In genomic region chr4:94425525-94425924, GRCm38 (mm10) we compare ENCODE assay signal across 5 mouse cellular contexts.
DNase-seq lines count a peak whose midpoint lies in the region; TF ChIP-seq lines count a peak whose summit lies in the region.
"Not testable (repeated sequence)": the region's sequence is repeated elsewhere in the genome, so short reads cannot be mapped to it uniquely, and the experiment has no call there.

No protein-coding gene starts in this region.

- in situ Hi-C loops in CH12.LX (cut with MboI; ENCODE audit: low pct_ligation_motif_present, low pct_unique_long_range_greater_than_20kb, low sequenced_read_pairs), result not testable (repeated sequence)

- not testable (repeated sequence) for H3K4me1 ChIP-seq in CH12.LX (ENCODE audit: control insufficient read depth in 1 of 2, insufficient read depth in 2 of 2); MEL (ENCODE audit: control insufficient read depth in 1 of 2, insufficient read depth in 2 of 2, low read length in 2 of 2)

- not testable (repeated sequence) for H3K36me3 ChIP-seq in CH12.LX (replicated peaks in 1 of 2; ENCODE audit: control insufficient read depth in 1 of 2, insufficient read depth in 1 of 2, low read length in 1 of 2); MEL (ENCODE audit: control insufficient read depth in 1 of 2, insufficient read depth in 2 of 2, low read length in 2 of 2)

- not testable (repeated sequence) for TF ChIP-seq RAD21 in CH12.LX (IDR thresholded peaks at IDR 0.05; ENCODE audit: low read depth, low read length); MEL (IDR thresholded peaks at IDR 0.05; ENCODE audit: low read depth, low read length)

- H3K9me3 ChIP-seq in CH12.LX (replicated peaks; ENCODE audit: low read length); MEL (replicated peaks; ENCODE audit: insufficient read depth, low read length): not testable (repeated sequence)

- peak overlapping the region; percentile 67; the same call in 1 of the 2 replicates for H3K4me2 ChIP-seq in CH12.LX (ENCODE audit: insufficient read depth, low read depth, poor library complexity, severe bottlenecking)

- H3K4me3 ChIP-seq in CH12.LX (replicated peaks in 1 of 3; ENCODE audit: low read depth in 2 of 3, low read length in 2 of 3, poor library complexity in 1 of 3), result peak overlapping the region in 1 of 3 experiments; percentile 61
- H3K4me3 ChIP-seq in MEL (ENCODE audit: control insufficient read depth in 1 of 2, insufficient read depth in 1 of 2, low read depth in 2 of 2, low read length in 2 of 2), result not testable (repeated sequence)

- H3K9ac ChIP-seq in CH12.LX (ENCODE audit: insufficient read depth, low read depth), result peak overlapping the region; percentile 77
- H3K9ac ChIP-seq in MEL (ENCODE audit: control insufficient read depth, low read depth, low read length, poor library complexity, severe bottlenecking), result not testable (repeated sequence)

- TF ChIP-seq POLR2A in CH12.LX (IDR thresholded peaks at IDR 0.05; ENCODE audit: low read depth, low read length), result peak; percentile 51
- TF ChIP-seq POLR2A in MEL (IDR thresholded peaks at IDR 0.05; ENCODE audit: control insufficient read depth in 1 of 2, insufficient read depth in 1 of 2, low read depth in 1 of 2, low read length in 2 of 2, poor library complexity in 1 of 2), result not testable (repeated sequence)

- TF ChIP-seq EP300 in CH12.LX (IDR thresholded peaks at IDR 0.05; ENCODE audit: low read length), result not testable (repeated sequence)
- 0 out of 4 replicates have a peak, but pooled peaks of 1 of the 2 experiments have one; percentile 12 for TF ChIP-seq EP300 in MEL (IDR thresholded peaks at IDR 0.05; ENCODE audit: low read depth in 1 of 2, low read length in 2 of 2)

- not testable (repeated sequence) for H3K27me3 ChIP-seq in CH12.LX (replicated peaks); MEL (ENCODE audit: control insufficient read depth in 1 of 2, insufficient read depth in 2 of 2, low read length in 2 of 2)

- H3K27ac ChIP-seq in CH12.LX (ENCODE audit: insufficient read depth, low read depth) (peak overlapping the region; percentile 24; the same call in 1 of the 2 replicates), MEL (ENCODE audit: control insufficient read depth, low read depth, low read length) (peak overlapping the region; percentile 38; the same call in 1 of the 2 replicates)

- dilution Hi-C loops in CH12.LX (cut with MboI; ENCODE audit: extremely low pct_ligation_motif_present, extremely low pct_unique_long_range_greater_than_20kb, low sequenced_read_pairs), result not testable (repeated sequence)

- TF ChIP-seq CTCF in CH12.LX (conservative IDR thresholded peaks at IDR 0.05 in 1 of 2, IDR thresholded peaks at IDR 0.05 in 1 of 2; ENCODE audit: low read depth in 2 of 2, low read length in 2 of 2); MEL (IDR thresholded peaks at IDR 0.05 in 2 of 3, conservative IDR thresholded peaks at IDR 0.05 in 1 of 3; ENCODE audit: control insufficient read depth in 1 of 3, insufficient read depth in 1 of 3, low read depth in 2 of 3, low read length in 3 of 3, poor library complexity in 1 of 3, severe bottlenecking in 1 of 3): not testable (repeated sequence)

- DNase-seq in 3134 (ENCODE audit: extremely low read depth, insufficient read length, low spot score) (peak; percentile 18), 416B (ENCODE audit: low read depth) (peak; percentile 56), MEL (ENCODE audit: low read depth, low spot score) (peak; percentile 34), MEL-GATA-1-ER (ENCODE audit: extremely low read depth, low read depth) (peak; percentile 5)
- not testable (repeated sequence) for DNase-seq in CH12.LX (ENCODE audit: extremely low read depth)

- H3K79me2 ChIP-seq in CH12.LX (replicated peaks; ENCODE audit: control insufficient read depth, extremely low read depth, insufficient read depth, poor library complexity, severe bottlenecking), result peaks cover 28% of the 10 kb centered on the region
- not testable (repeated sequence) for H3K79me2 ChIP-seq in MEL (ENCODE audit: control insufficient read depth, insufficient read depth, low read length, poor library complexity)

TF ChIP-seq in CH12.LX, 34 proteins besides CTCF, POLR2A, EP300 and RAD21:
- 0 out of 2 replicates have a peak, but pooled peaks have one; percentile 22 for TF ChIP-seq TCF12 (IDR thresholded peaks at IDR 0.05; ENCODE audit: low read depth, low read length)
- TF ChIP-seq TBP (conservative IDR thresholded peaks at IDR 0.05; ENCODE audit: low read depth, low read length), result peak; percentile 76
- TF ChIP-seq NELFE (IDR thresholded peaks at IDR 0.05; ENCODE audit: low read depth, low read length), result peak; percentile 56; the same call in 1 of the 2 replicates

TF ChIP-seq in MEL, 35 proteins besides CTCF, POLR2A, EP300 and RAD21:
- TF ChIP-seq GATA1 (IDR thresholded peaks at IDR 0.05; ENCODE audit: low read depth, low read length), result peak; percentile 17; the same call in 1 of the 2 replicates
TF ChIP-seq in MEL: peak in this region for 1; not testable (repeated sequence) for 34.
